Mouse (Mus musculus) cerebellum, postnatal 14 days (tissue): ENCODE measurements at regions not wholly inside any gene's neighbourhood (a gene's known extent, or its start where the extent isn't known, plus 50 kb on each side); places are given as distances from the start of the nearest gene placed in this dataset.

Source experiments
- DNase-seq, 2 experiments: peaks; one replicate each; pipeline ENCODE4 v3.0.0; 2021; ENCODE audit warnings: mixed read lengths in 2 of 2

DNA sequence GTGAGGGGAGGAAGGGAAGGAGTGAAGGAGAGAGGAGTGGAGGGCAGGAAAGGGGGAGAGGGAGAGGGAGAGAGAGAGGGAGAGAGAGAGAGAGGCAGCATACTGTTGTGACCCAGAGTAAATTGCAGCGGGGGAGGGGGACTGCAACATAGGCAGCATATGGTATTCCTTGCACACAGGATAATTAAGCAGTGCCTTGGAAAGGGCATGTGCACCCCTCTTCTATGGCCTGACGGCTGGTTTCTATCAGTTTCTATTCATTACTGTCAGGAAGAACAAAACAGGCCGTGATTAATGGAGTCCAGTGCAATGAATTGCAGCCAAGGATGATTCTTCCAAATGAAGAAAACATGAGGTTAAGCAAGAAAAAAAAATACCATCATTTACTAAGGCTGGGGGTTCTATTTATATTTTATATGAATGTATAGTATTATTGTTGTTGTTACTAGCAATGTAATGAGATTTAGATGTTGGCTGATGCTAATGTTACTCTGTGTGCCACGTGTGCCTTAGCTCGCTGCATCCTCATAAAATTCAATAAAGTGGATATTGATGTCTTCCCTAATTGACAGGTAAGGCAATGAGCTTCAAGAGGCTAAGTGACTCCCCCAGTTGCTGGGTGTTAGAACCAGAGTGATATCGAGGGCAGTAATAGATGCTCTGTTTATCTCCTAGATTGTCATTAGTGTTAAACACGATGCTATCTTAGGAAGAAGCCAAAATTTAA, 181.3 kb downstream of the Gm19935 start:
- no peak for DNase-seq

DNA sequence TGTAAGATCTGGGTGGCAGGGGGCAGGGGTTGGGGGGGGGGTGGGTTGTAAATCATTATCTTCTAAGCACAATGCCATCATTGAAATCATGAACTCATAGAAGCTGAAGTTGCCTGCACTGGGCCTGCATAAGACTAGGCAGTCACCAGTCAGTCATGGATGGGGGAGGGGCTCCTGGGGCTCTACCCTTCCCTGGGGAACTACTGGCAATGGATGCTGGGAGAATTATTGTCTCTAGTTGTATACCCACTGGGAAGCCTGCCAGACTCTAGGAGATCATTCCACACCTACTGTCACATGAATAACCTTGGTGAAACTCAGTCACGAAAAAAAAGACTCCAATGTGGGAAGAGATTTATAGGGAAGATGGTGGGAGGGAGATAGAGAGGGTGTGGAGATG, 186.4 kb downstream of the Gm19935 start:
- DNase-seq, result peak; percentile 5 to 6

DNA sequence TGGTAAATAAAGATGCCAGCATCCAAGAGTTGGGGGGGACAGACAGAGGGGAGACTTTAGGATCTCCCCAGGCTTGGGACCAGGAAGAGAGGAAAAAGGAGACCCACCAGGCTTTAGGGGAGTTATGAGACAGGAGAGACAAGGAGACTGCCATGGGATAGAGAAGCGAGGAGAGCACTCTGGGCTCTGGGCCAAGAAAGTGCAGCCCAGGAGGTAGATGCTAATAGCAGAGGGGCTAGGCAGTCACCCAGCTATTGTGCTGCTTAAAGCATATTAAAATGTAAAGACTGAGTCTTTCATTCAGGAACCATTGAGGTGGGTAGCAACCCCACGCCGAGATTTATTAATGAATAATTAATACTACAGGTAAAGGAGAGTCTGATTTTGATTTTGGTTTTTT, 208.8 kb downstream of the Gm19935 start:
- peak in 1 of 2 experiments; percentile 11 for DNase-seq

DNA sequence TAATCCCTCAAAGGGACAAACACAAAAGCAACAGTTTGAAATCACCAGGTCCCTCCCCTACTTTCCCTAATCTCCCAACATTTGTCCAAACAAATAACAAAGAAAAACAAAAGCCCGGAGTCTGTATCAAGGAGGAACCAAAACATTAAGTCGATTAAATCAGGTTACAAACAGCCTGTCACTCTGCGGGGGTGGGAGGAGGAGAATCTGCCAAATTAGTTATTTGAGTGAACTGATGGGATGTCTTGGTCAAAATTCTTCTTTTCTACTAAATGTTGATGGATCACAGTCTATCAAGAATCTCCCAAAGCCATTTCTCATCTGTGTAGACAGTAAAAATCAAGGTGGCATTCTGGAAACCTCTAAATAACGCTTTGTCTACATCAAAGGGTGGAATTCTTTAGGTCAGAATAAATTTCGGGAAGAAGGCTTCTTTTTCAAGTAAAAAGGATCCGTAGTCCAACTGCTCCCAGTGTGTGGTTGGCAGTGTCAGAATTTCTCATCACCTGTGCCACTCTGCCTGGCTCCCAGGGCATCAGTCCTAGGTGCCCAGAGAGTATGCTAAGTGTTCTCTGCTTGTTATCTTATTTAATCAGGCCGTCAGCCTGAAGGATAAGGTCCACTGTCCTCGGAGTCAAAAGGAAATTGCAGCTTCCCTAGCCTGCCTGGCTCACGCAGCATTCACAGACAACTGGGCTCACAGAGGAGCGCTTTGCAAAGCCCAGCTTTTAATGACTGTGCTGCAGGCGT, 216.1 kb downstream of the Gm19935 start:
- DNase-seq, result peak; percentile 46 to 64

DNA sequence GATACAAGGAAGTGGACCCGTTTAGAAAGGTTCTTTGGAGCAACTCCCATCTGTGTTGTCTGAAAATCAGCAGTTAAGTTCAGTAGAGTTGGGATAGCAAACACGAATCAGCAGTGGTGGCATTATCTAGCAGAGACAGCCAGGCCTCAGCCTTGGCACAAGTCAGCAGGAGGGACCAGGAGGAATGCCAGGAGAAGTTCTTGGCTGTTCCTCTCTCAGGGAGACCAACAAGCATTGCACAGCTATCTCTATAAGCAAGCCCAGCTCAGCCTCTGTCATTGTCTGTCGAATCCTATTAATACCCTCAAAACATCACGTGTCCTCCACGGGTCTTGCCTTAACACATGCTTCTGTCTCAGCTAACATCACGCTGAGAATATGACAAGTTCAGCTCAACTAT, 219.8 kb downstream of the Gm19935 start:
- peak; percentile 40 to 58 for DNase-seq

DNA sequence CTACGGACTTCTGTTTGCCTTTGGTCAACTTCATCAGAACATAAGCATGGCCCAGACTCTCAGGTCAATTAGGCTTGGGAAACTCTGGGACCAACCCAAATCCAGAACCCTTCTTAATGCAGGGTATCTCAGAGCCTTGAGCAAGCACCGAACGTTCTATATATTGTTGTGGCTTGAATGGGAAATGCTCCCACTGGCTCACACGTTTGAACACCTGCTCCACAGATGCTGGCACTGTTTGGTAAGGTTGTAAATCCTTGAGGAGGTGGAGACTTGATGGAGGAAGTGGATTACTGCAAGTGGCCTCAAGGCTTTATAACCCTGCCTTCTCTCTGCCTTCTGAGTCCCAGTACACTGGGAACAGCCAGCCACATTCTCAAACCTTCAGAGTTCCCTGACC, 231.3 kb upstream of the Tox3 start:
- no peak for DNase-seq

DNA sequence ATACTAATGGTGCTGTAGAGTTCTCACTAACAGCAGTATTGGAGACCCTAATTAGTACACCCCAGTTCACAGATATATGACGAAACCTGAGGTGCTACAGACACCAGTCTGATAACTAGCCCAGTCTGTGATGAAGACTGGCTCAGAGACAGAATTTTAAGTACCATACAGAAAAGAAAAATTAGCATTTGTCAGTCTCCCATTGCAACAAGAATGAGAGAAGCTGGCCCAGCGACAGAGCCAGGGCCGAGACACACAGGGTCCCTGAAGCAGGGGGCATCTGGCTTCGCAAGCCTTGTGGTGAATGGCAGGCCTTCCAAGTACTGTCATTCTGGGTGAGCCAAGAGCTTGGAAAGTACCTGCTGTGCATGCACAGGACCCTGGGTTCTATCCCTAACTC, 228.8 kb upstream of the Tox3 start:
- DNase-seq, result no peak

DNA sequence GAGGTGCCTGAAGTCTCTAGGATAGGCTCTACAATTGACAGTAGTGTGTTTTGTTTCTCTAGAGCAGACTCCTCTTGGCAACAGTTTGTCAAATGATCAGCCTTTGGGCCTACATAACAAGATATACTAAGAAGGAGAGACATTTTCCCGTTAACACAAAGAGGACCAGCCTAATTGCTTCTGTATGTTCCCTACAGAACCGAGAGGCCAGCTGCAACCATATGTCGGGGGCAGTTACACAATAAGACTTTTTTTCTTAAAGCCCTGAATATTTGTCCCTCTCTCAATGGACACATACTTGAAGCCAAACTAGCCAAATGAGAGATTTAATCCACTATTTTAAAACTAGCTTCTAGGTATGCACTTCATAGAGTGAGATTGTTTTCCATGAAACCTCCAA, 226.5 kb upstream of the Tox3 start:
- no peak for DNase-seq

DNA sequence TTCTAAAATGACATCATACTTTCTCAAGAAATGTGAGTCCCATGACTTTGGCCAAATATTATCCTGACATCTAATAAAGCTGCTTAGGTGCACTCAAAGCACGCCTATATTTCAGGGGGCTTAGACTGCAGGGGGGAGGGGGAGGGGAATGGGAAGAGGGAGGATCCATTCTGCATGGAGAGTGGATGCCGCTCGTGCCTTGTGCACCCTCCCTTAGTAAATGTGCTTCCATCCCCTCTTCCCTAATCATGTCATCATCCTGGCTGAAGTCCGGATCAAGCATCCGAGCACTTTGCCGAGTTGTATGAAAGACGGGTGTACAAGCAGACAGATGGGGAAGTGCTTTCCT, 207.9 kb upstream of the Tox3 start:
- no peak for DNase-seq

DNA sequence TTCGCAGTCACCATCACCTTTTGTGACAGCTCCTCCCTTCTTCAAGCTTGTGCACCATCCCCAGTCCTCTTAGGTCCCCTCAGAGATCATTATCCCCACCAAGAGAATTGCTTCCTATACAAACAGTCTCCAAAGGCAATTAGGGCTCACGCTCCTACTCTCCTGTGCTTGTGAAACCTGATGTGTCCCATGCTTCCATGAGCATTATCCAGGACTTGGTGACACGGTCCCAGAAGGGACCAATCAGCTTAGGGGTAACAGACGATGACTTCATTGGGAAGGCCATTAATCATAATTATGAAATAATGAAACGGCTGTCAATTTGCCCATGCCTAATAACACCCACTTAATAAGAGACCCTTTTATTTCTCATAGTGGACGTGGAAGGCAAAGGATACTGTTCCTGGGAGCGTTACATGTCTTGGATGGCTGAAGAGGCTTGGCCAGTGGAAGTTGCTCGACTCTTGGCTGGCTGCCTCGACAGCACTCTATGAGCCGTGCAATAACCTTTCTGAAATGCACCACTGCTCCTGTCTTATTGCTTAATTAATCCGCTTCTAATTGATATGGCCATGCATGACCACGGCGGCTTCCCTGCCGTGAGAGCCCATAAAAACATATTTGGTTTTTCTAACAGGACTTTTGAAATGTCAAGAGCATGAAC, 207.4 kb upstream of the Tox3 start:
- DNase-seq, result peak; percentile 71 to 76

DNA sequence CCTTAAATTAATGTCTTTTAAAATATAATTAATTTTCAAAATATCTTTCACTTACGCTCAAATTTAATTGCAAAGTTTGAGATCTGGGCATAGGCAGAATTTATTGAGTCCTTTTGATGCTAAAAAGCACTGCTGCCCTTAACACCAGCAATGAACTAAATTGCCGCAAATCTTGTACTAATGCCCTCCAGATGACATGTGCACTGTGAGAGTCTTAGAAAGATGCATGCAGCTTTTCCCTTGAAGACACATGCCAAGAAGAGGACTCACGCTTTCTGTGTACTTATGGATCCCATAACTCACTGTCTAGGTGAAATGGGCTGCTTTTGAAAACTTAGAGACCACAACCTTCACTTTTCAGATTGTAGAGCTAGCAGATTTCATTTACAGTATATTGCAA, 199.1 kb upstream of the Tox3 start:
- no peak for DNase-seq

DNA sequence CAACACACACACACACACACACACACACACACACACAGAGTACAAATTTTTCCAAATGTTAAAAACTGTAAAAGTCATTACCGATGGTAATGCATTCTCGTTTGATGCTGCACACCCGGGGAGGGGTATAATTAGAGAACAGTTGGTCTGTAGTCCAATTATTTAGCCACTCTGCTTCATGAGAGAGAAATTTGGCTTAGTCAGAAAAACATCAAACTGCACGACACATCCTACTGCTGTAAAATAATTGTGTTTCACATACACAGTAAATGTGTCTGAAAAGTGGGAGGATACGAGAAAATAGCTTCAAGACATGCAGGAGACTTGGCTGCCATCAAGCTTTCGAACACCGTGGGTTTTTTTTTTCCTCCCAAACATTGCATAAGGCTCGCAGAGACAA, 194.5 kb upstream of the Tox3 start:
- no peak for DNase-seq

DNA sequence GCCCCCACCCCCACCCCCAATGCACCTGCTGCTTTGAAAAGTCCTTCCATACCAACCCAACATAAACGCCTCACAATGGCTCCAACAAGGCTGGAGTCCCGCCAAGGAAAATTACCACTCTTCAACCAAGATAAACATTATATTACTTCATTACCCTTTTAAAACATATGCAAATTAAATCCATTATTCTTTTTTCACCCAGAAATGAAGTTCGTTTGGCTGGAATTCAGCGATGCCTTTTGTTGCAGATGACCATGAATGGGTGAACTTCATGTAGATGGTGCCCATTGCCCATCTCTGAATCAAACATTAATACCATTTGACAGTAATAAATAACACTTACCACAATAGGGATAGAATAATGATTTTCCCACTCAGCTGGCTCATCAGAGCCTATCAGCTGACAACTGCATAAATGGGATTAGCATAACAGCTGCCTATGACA, 188.1 kb upstream of the Tox3 start:
- DNase-seq, result no peak

DNA sequence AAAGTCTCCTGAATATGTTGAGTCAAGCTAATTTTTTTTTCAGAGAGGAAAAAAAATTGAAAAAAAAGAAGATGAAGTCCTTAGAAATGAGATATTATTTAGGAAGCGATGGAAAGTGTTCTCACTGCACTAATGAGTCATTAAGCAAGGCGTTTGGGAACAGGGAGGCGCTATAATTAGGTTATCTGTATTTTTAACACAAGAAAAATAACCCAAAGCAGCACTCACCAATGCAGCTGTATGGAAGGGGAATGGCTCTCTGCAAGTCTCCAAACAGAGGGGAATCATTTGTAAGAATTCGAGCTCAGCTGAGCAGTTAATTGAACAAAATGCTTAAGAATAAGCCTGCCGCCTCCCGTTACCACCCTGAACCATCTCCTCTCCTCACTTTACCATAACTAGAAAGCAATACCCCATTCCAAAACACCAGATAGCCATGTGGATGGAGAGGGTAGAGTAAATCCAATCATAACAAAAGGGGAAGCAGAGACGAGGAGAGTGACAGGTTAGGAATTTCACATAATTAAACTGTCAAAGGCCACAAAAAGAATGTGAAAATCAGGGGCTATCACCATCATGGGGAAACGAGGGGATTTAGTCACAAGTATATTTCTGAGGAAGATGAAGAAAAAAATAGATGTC, 187.5 kb upstream of the Tox3 start:
- no peak for DNase-seq

DNA sequence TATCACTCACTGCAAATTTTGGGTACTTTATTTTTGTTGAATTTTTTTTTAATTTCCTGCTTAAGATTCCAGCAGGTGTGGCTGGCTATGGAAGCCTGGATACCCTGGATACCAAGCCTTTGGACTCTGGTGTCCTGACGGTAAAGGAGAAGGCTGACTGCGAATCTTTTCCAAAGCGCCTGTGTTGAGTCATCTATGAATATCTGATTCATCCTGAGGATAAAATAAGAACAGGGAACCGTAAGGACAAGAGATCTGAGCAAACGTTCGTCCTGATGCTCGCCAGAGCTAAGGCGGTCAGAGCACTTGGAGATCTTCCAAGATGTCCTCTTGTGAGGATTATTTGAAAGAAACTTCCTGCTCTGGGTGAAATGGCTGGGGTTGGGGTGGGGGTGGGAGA, 173.2 kb upstream of the Tox3 start:
- DNase-seq, result no peak

DNA sequence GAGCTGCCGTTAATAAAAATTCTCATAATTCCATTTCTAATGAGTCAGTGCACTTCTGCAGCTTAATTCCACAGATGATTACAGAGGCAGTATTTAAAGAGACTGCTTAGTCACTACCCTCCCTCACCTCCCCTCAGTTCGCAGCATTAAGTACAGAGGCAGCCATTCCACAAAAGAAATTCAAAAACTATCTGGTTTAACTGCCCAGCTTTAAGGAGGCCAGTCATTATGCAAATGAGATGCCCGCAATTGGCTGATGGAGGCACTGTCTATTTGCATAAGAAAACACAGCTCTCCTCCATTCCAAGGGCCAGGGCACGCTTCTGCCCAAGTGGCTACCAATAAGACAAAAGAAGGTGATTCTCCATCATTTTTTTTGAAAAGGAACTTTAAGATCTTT, 172.0 kb upstream of the Tox3 start:
- DNase-seq, result no peak

DNA sequence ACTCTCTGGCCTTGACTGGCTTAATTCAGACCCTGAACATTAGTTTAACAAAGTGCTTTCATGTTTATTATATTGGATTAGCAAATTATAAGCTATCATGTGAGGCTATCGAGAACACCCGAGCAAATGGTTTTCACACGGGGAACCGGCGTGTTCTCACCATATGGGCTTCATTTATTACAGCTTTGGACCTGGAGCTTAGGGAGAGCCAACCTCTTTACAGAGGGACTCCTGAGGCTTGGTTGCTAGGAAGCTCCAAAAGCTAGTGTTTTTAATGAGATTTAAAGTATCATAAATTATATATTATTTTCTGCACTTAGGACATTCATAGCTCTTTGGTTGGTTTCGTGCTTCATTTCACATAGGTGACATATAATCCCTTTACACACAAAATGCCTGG, 171.4 kb upstream of the Tox3 start:
- no peak for DNase-seq

DNA sequence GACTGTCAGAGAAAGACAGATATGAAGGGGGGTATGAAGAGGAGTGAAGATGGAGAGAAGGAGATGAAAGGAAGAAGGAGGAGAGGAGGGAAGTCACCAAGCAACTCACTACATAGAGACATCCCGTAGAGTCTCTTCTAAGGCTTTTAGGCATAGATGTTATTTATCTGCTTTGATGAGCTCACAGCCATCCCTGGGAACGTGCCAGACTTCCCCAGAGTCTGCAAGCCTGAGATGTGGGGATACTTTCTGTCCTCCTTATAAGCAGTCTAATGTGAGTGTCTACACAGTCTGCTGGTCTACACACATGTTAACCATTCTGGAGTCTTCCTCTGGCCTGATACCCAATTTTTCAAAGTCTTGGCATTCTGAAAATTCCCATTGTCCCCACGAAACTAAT, 166.0 kb upstream of the Tox3 start:
- peak; percentile 26 to 45 for DNase-seq

DNA sequence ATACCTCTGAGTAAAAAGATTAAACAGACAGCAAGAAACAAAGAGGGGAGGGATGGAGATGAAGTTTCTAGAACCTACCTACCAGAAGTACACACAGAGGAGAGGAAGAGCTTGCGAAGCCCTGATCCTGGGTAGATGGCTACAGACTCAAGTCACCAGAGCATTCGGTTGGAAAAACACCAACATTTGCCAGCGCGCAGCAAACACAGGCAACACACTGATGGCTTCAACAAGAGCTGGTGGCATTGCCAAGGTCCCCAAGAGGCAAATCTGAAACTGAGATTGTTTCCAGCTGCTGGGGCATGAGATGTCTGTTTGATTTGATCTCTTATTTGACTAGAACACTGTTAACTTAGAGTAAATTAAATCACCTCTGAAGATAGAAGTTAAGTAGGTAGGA, 165.5 kb upstream of the Tox3 start:
- peak; percentile 38 to 50 for DNase-seq

DNA sequence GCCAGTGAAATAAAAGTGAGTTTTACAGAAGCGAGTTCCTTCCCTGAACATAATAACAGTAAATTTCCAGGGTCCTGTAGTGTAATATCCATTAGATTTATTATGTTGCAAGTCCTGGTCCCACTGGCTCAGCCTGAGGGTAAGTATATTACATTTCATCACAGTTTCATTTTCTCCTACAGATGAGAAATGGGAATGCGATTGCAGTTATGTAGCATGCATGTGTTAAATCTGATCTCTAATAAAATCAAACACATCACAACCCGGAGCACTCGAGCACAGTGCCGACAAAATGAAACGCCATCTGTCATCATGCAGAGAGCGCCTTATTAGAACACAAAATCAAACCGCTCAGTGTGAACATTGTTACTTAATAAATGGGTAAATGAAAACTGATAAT, 165.0 kb upstream of the Tox3 start:
- DNase-seq, result peak in 1 of 2 experiments; percentile 44

DNA sequence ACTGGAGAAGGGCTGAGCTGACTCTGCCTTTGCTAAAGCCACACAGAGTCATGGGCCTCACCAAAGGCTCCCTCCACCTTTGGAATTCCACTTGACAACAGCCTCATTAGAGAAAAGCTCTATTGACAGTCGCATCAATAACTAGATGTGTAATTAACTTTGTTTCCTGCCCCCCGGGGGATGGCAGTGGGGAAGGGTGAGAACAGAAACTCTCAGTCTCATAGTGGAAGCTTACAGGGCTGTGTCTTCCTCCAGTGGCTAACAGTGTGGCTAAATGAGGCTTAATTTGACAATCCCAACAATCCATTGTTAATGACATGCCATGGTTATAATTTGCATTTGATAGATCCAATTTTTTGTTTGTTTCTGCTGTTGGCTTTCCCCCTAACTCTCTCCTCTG, 164.5 kb upstream of the Tox3 start:
- DNase-seq, result no peak

DNA sequence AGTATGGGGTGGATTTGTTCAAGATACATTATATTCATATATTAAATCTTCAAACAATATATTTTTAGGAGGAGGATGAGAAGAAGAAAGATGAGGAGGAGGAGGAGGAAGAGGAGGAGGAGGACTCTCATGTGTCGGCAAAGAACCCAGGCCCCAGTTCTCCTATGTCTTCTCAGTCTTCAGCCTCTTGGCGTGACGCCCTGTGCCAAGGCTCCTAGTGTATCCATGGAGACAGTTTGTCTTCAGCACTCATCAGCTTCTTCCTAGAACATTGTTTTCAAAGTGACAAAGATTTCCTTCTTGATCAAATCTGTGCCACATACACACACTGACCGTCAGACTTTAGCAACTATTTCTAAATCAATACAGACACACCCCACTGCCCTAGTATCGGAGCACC, 156.4 kb upstream of the Tox3 start:
- DNase-seq, result no peak

DNA sequence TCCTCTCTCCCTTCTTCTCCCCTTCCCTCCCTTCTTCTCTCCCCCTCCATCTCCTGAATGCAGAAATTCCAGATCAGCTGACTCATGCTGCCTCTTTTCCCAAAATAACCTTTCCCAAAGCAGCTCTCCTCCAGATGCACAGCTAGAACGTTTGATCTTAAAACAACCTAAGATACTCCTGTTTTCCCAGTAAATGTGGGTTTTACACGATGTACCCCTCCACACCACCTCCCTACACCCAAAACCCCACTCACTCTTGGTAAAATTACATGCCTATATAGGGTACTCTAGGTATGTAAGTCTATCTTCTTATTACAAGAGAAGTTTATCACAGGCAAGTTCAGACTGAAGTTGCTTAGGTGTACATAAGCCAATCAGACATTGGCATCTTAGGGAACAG, 155.2 kb upstream of the Tox3 start:
- DNase-seq, result no peak

DNA sequence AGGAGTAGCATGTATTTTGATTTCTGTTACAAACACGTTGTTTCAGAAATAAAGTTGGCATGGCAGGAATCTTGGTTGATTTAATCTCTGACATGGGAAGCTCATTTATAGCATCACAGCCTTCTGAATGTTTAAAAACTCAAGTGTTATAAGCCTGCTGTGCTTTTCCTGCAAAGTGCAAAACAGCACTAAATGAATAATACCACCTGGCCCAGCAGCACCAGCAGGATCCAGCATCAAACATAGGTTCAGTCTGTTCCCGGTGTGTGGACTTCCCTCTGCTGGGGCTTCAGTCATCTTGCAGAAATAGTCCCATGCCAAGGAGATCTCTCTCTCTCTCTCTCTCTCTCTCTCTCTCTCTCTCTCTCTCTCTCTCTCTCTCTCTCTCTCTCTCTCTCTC, 154.7 kb upstream of the Tox3 start:
- no peak for DNase-seq
